Mouse (Mus musculus) layer of hippocampus, postnatal 36 days (tissue): ENCODE measurements around the gene Ubxn11. TPM values are rescaled to one million over a fixed set of nuclear protein-coding genes. Genes with fewer than 3 reads are reported as not detected.

Source experiments
- DNase-seq, 2 experiments: peaks; one replicate each; pipeline ENCODE4 v3.0.0; 2022
- total RNA-seq, 2 experiments: library from RNA; stranded (reverse); gene quantifications; 2 replicates each; pipeline ENCODE4 v1.2.3; 2021

Gene Ubxn11
- total RNA-seq = 10 to 100 TPM; 32.8 to 34.7 TPM

- peak; percentile 88 to 90 for DNase-seq
Measured at GRCm38 (mm10) chr4:134101979-134102741, at the start of gene Ubxn11. Gene Ubxn11 (plus strand): TSS chr4:134102570.

- no peak for DNase-seq
Measured at GRCm38 (mm10) chr4:134053538-134053937, 48.8 kb upstream of the Ubxn11 start, which contains the start of gene Zfp683. Gene Zfp683 (plus strand): TSS chr4:134053838.

- no peak for DNase-seq
Measured at GRCm38 (mm10) chr4:134058166-134058715, 44.1 kb upstream of the Ubxn11 start.

GRCm38 (mm10) chr4:134058908-134059307, 43.5 kb upstream of the Ubxn11 start:
- DNase-seq = no peak

GRCm38 (mm10) chr4:134060135-134060865, 42.1 kb upstream of the Ubxn11 start, which contains the start of gene Crybg2:
Gene Crybg2 (plus strand): TSS chr4:134060815.
- DNase-seq = no peak

- no peak for DNase-seq
Measured at GRCm38 (mm10) chr4:134061166-134061830, 41.1 kb upstream of the Ubxn11 start.

- no peak for DNase-seq
Measured at GRCm38 (mm10) chr4:134061944-134062446, 40.4 kb upstream of the Ubxn11 start.

- DNase-seq = no peak
Measured at GRCm38 (mm10) chr4:134062561-134062960, 39.8 kb upstream of the Ubxn11 start.

- DNase-seq = no peak
Measured at GRCm38 (mm10) chr4:134065431-134066004, 36.9 kb upstream of the Ubxn11 start.

- no peak for DNase-seq
Measured at GRCm38 (mm10) chr4:134067383-134067782, 35.0 kb upstream of the Ubxn11 start.

GRCm38 (mm10) chr4:134067833-134068544, 34.4 kb upstream of the Ubxn11 start:
- no peak for DNase-seq

- DNase-seq = no peak
Measured at GRCm38 (mm10) chr4:134068793-134069580, 33.4 kb upstream of the Ubxn11 start.

- peak in 1 of 2 experiments; percentile 22 for DNase-seq
Measured at GRCm38 (mm10) chr4:134078694-134079093, 23.7 kb upstream of the Ubxn11 start.

- no peak for DNase-seq
Measured at GRCm38 (mm10) chr4:134080674-134081073, 21.7 kb upstream of the Ubxn11 start.

GRCm38 (mm10) chr4:134081730-134082386, 20.5 kb upstream of the Ubxn11 start:
- DNase-seq = peak; percentile 37 to 57

- DNase-seq = no peak
Measured at GRCm38 (mm10) chr4:134082460-134082859, 19.9 kb upstream of the Ubxn11 start.

GRCm38 (mm10) chr4:134084999-134085398, 17.4 kb upstream of the Ubxn11 start:
- no peak for DNase-seq

- no peak for DNase-seq
Measured at GRCm38 (mm10) chr4:134087412-134087811, 15.0 kb upstream of the Ubxn11 start.

- DNase-seq = no peak
Measured at GRCm38 (mm10) chr4:134089029-134089428, 13.3 kb upstream of the Ubxn11 start.
